Mouse (Mus musculus) forebrain, postnatal 0 days (tissue): ENCODE results near the gene Elk3. TPM values are rescaled to one million over a fixed set of nuclear protein-coding genes. Genes with fewer than 3 reads are reported as not detected.

Experiments
- ATAC-seq: fragments of 200-750 bp; cut with Nextera tagmentation; 2 replicates; pipeline ENCODE4 v1.8.0; 2017; ENCODE audit warnings: mild to moderate bottlenecking, moderate library complexity
- DNase-seq: peaks from one replicate; pipeline ENCODE4 v3.0.0-alpha.2; 2015
- H3K27ac ChIP-seq: fragments of 300-500 bp; sonication (generic); 2 replicates; pipeline ENCODE4 v1.5.1; 2014; ENCODE audit warnings: low read depth, mild to moderate bottlenecking, antibody characterized with exemption, low read length, moderate library complexity, mixed read lengths
- H3K27me3 ChIP-seq: fragments of 300-500 bp; sonication (generic); 2 replicates; pipeline ENCODE4 v1.6.1; 2014; ENCODE audit warnings: mild to moderate bottlenecking, low read length, mixed read lengths; ENCODE audit not compliant: insufficient read depth
- H3K36me3 ChIP-seq: fragments of 300-500 bp; sonication (generic); 2 replicates; pipeline ENCODE4 v1.6.1; 2014; ENCODE audit warnings: mild to moderate bottlenecking, moderate library complexity; ENCODE audit not compliant: insufficient read depth
- H3K4me1 ChIP-seq: fragments of 300-500 bp; sonication (generic); 2 replicates; pipeline ENCODE4 v1.6.1; 2014; ENCODE audit warnings: antibody characterized with exemption; ENCODE audit not compliant: insufficient read depth
- H3K4me2 ChIP-seq: fragments of 300-500 bp; sonication (generic); 2 replicates; pipeline ENCODE4 v1.6.1; 2014; ENCODE audit warnings: low read depth, mild to moderate bottlenecking, moderate library complexity
- H3K4me3 ChIP-seq: fragments of 300-500 bp; sonication (generic); 2 replicates; pipeline ENCODE4 v1.5.1; 2014; ENCODE audit warnings: low read depth, low read length, mixed read lengths
- H3K9ac ChIP-seq: fragments of 300-500 bp; sonication (generic); 2 replicates; pipeline ENCODE4 v1.6.1; 2014; ENCODE audit warnings: mild to moderate bottlenecking
- H3K9me3 ChIP-seq: fragments of 300-500 bp; sonication (generic); 2 replicates; pipeline ENCODE4 v1.6.1; 2016; ENCODE audit warnings: low read length
- CTCF ChIP-seq: sonication (generic); IDR thresholded peaks from 2 replicates; pipeline ENCODE4 v1.5.1; 2016; ENCODE audit warnings: antibody characterized with exemption, control low read depth, low read depth
- WGBS: fragments of 180-500 bp; shearing (Covaris S2); extraction: QIAGEN DNeasy Blood & Tissue Kit; methylation state at CpG from one replicate; pipeline ENCODE4 v1.1.7; 2014; 5-methylcytosine and 5-hydroxymethylcytosine counted together
- polyA plus RNA-seq: library from polyadenylated mRNA; unstranded; fragments of >200 nt; fragmentation: Nextera tagmentation; extraction: Ambion mirVana; gene quantifications from 2 replicates; pipeline ENCODE4 v1.2.1, GENCODE M21; 2015
- total RNA-seq: library from RNA; depleted of rRNA; stranded (reverse); fragments of >200 nt; gene quantifications from 2 replicates; pipeline ENCODE4 v1.2.3, GENCODE M21; 2014

Gene Elk3
- total and polyA plus RNA-seq, 2 experiments from 2014 or later = 6.2 to 8.8 TPM

DNA sequence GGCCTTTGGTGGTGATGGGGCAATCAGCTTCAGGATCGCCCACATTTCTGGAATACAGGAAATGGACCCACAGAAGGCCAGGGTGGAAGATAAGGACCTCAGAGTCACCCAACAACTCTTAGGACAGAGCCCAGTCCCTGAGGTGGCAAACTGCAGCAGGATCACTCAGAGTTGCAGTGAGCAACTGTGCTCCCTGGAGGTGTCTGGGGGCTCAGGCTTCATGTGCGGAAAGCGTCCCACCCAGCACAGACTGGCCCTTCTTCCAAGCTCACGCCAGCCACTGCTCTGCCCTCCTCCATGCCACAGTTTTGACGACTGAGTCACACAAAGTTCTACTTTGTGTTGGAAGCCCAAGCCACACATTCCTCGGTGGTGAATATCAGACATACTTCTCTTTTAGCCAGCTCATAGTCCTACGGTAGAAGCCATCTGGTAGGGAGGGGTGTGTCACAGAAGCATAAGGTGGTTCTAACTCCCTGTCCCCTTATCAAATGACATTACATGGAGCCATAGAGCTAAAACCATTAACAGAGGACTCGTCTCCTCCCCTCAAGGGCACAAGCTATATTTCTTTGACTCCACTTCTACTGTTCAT is 23.3 kb downstream of the Elk3 start:
- H3K4me3 ChIP-seq = no peak overlapping the region
- H3K4me2 ChIP-seq = no peak overlapping the region
- WGBS = 88% methylated on average over 8 of the region's 8 CpGs
- no peaks in the 10 kb centered on the region for H3K27me3 ChIP-seq
- ATAC-seq (no peak), DNase-seq (no peak)
- H3K9me3 ChIP-seq = no peaks in the 10 kb centered on the region
- H3K36me3 ChIP-seq = no peaks in the 10 kb centered on the region
- H3K27ac ChIP-seq = no peak overlapping the region
- TF ChIP-seq CTCF = no peak
- no peak overlapping the region for H3K9ac ChIP-seq
- H3K4me1 ChIP-seq = no peaks in the 10 kb centered on the region; the same call in 1 of the 2 replicates

DNA sequence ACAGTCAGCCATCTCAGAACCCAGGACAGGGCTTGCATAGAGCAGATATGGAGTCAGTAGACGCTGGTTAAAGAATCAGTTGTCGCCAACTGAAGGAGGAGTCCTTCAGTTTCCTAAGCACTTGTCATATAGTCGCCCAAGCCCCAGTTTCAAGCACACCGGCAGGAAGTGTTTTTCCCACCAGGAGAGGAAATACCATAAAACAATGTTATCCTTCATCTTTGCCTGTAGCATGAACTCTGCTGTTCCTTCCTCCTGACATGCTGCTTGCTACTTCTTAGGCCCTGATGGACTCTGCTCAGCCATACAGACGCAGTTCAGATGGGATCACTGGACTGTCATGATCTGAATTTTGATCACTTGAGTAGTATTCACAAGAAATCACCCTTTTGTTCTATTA is 25.4 kb downstream of the Elk3 start:
- no peak for TF ChIP-seq CTCF
- no peaks in the 10 kb centered on the region for H3K9me3 ChIP-seq
- no peaks in the 10 kb centered on the region for H3K27me3 ChIP-seq
- no peaks in the 10 kb centered on the region; the same call in none of the 2 replicates for H3K4me1 ChIP-seq
- H3K4me2 ChIP-seq = no peak overlapping the region
- WGBS = 82% methylated on average over 5 of the region's 5 CpGs
- H3K27ac ChIP-seq = no peak overlapping the region
- DNase-seq (no peak), ATAC-seq (no peak)
- no peak overlapping the region for H3K9ac ChIP-seq
- no peaks in the 10 kb centered on the region for H3K36me3 ChIP-seq
- no peak overlapping the region for H3K4me3 ChIP-seq

DNA sequence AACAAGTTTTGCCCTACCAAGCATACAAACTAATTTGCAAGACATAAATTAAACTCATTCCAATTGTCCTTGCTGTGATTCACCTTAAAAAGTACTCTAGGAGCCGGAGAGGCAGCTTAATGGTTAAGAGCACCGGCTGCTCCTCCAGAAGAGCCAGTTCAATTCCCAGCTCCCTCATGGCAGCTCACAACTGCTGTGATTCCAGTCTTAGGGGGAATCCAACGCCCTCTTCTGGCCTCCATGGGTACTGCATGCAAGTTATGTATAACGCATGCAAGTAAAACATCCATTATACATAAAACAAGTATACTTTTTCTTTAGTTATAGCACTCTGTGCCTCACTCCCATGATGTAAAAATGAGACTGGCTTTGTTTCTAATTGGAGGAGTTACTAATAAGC is 27.7 kb downstream of the Elk3 start:
- Histone ChIP-seq H3K9me3 (no peaks in the 10 kb centered on the region), H3K27ac (no peak overlapping the region), H3K9ac (no peak overlapping the region), H3K36me3 (no peaks in the 10 kb centered on the region), H3K27me3 (no peaks in the 10 kb centered on the region), H3K4me1 (no peaks in the 10 kb centered on the region; the same call in none of the 2 replicates), H3K4me2 (no peak overlapping the region), H3K4me3 (no peak overlapping the region)
- WGBS = 56% methylated on average over 4 of the region's 4 CpGs
- ATAC-seq (no peak), DNase-seq (no peak)
- peak; percentile 57 for TF ChIP-seq CTCF

GRCm38 (mm10) chr10:93282526-93282964 is 28.4 kb downstream of the Elk3 start:
- peak; percentile 15; the same call in 1 of the 2 replicates for ATAC-seq
- H3K36me3 ChIP-seq = no peaks in the 10 kb centered on the region
- no peak overlapping the region for H3K27ac ChIP-seq
- no peaks in the 10 kb centered on the region; the same call in none of the 2 replicates for H3K4me1 ChIP-seq
- H3K27me3 ChIP-seq = no peaks in the 10 kb centered on the region
- no peak for TF ChIP-seq CTCF
- DNase-seq = peak; percentile 41
- no peak overlapping the region; the same call in 1 of the 2 replicates for H3K4me2 ChIP-seq
- no peak overlapping the region for H3K9ac ChIP-seq
- 14% methylated on average over 12 of the region's 12 CpGs for WGBS
- no peak overlapping the region for H3K4me3 ChIP-seq
- H3K9me3 ChIP-seq = no peaks in the 10 kb centered on the region

DNA sequence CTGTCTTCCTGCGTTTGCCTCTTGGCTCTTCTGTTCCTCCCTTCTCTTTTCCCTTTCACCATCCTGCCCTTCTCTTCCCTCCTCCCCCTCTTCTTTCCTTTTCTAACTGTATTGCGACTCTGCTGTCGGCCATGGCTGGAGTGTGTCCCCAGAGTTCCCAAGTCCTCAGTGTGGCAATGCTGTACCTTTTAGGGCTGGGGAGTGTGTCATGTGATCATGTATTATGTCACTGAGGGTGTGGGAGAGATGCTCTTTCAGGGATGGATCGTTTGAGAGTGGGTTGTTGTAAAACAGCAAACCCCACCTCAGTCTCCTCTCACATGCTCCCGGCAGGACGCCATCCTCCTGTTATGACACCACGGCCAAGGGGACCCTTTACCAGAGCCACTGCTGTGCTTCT is 29.8 kb downstream of the Elk3 start:
- Histone ChIP-seq H3K36me3 (no peaks in the 10 kb centered on the region), H3K27me3 (no peaks in the 10 kb centered on the region), H3K4me2 (no peak overlapping the region), H3K4me1 (peaks cover 6% of the 10 kb centered on the region), H3K4me3 (no peak overlapping the region), H3K9me3 (no peaks in the 10 kb centered on the region), H3K9ac (no peak overlapping the region), H3K27ac (no peak overlapping the region)
- no peak for TF ChIP-seq CTCF
- no peak for ATAC-seq
- DNase-seq = no peak
- WGBS = 60% methylated on average over 7 of the region's 7 CpGs

DNA sequence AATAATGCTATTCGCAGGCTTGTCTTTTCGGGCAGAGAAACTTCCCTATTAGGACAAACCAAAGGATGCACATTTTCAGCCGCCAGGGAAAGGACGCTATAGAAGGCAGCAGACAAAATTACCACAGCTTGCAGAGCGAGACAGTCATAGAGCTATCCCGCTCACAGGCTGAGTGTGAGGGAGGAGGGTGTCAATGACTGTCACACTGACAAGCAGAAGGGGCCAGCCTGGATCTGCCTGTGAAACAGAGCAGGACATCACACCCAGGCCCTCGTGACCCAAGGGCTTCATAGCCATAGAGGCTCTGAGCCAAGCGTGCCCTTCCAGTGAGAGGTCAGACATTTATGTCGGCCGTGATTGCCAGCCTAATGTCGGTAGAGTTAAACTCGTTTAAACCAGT is 30.3 kb downstream of the Elk3 start:
- ATAC-seq (no peak), DNase-seq (no peak)
- no peak overlapping the region for H3K4me3 ChIP-seq
- no peak overlapping the region for H3K4me2 ChIP-seq
- H3K27me3 ChIP-seq = no peaks in the 10 kb centered on the region
- H3K9ac ChIP-seq = no peak overlapping the region
- H3K27ac ChIP-seq = no peak overlapping the region
- 61% methylated on average over 12 of the region's 12 CpGs for WGBS
- H3K4me1 ChIP-seq = peaks cover 11% of the 10 kb centered on the region
- no peaks in the 10 kb centered on the region for H3K36me3 ChIP-seq
- no peak for TF ChIP-seq CTCF
- no peaks in the 10 kb centered on the region for H3K9me3 ChIP-seq

DNA sequence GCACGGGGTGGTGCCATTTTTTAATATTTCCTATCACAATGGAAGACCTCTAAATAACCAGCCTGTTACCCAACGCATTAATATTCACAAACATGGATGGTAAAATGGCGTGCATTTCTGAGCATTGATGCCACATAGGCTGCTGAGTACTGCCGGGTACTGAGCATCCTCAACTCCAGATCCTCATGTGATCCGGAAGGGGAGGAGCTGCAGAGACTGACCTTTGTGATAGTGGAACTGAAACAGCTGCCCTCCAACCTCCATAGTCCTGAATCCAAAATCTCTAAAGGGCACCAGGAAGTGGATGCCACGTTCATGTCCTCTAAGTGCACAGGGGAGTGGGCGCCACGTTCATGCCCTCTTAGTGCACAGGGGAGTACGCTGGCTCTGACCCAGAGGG is 31.9 kb downstream of the Elk3 start:
- TF ChIP-seq CTCF = no peak
- DNase-seq = no peak
- Histone ChIP-seq H3K36me3 (no peaks in the 10 kb centered on the region), H3K4me1 (peaks cover 25% of the 10 kb centered on the region), H3K9me3 (no peaks in the 10 kb centered on the region), H3K4me2 (no peak overlapping the region), H3K27me3 (no peaks in the 10 kb centered on the region), H3K4me3 (no peak overlapping the region), H3K27ac (no peak overlapping the region), H3K9ac (no peak overlapping the region)
- 93% methylated on average over 9 of the region's 9 CpGs for WGBS
- no peak for ATAC-seq
